Mouse (Mus musculus): ENCODE measurements around the gene Ddx56. TPM values are rescaled to one million over a fixed set of nuclear protein-coding genes. Genes with fewer than 3 reads are reported as not detected.

Gene Ddx56
- total and polyA plus RNA-seq, 3 experiments, result 163 to 274 (median 200) TPM

DNA sequence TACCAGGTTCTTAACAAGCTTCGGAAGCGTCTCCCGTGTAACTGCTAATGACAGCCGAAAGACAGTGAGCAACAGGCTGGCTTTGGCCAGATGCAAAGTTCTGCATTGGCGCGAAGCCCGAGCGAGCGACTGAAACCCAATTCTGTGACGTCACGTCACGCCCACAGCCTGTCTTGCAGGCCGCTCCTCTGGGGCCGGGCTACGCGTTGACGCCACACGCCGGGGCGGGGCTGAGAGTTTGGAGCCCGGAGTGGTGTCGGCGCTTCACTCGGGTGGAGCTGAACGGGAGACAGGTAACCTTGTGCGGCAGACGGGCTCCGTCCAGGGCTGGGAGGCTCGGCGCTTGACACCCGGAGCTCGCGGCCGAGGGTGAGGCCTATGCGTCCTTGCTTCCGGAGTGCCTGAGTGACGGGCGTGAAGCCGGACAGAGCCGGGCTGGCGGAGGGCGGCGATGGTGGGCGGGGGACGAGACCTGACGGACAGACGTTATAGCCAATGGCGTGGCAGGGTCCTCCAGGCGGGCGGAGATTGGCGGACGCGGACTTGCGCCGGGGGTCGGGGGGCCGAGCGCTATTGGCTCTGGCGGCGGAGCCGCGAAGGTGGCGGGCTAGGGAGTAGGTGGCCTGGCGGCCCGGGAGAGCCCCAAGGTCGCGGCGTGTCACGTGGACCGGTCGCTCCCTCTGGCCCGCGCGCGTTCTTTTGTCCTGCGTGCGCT, 24.0 kb upstream of the Ddx56 start, which contains the start of gene Ogdh:
TSS of gene Ogdh (plus strand) at position 233 of the 715 bp plus-strand sequence.
- TF ChIP-seq GABPA (IDR thresholded peaks at IDR 0.05; ENCODE audit: insufficient replicate concordance, low read depth, low read length), result peak; percentile 57
- TF ChIP-seq EP300 (IDR thresholded peaks at IDR 0.05; ENCODE audit: low read length), result no peak
- no peak for TF ChIP-seq CTCF (conservative IDR thresholded peaks at IDR 0.05 in 1 of 2, IDR thresholded peaks at IDR 0.05 in 1 of 2; ENCODE audit: low read depth in 2 of 2, low read length in 2 of 2)
- TF ChIP-seq E2F4 (IDR thresholded peaks at IDR 0.05; ENCODE audit: insufficient replicate concordance, low read depth, low read length), result peak; percentile 95; the same call in 1 of the 2 replicates
- TF ChIP-seq MXI1 (IDR thresholded peaks at IDR 0.05; ENCODE audit: low read depth, low read length), result no peak; the same call in 1 of the 2 replicates
- no peak for TF ChIP-seq CHD1 (IDR thresholded peaks at IDR 0.05; ENCODE audit: low read depth, low read length)
- TF ChIP-seq MEF2A (IDR thresholded peaks at IDR 0.05; ENCODE audit: borderline replicate concordance, low read depth, low read length), result peak; percentile 54; the same call in 1 of the 2 replicates
- peak; percentile 48; the same call in 1 of the 2 replicates for TF ChIP-seq JUND (conservative IDR thresholded peaks at IDR 0.05; ENCODE audit: low read depth, low read length)
- TF ChIP-seq SIN3A (IDR thresholded peaks at IDR 0.05; ENCODE audit: low read length), result no peak; the same call in 1 of the 2 replicates
- TF ChIP-seq ZKSCAN1 (IDR thresholded peaks at IDR 0.05; ENCODE audit: borderline replicate concordance, low read depth, low read length), result no peak
- no peak for TF ChIP-seq RAD21 (IDR thresholded peaks at IDR 0.05; ENCODE audit: low read depth, low read length)
- no peak for TF ChIP-seq SMC3 (IDR thresholded peaks at IDR 0.05; ENCODE audit: low read depth, low read length)
- no peak; the same call in 1 of the 2 replicates for TF ChIP-seq RCOR1 (conservative IDR thresholded peaks at IDR 0.05; ENCODE audit: low read depth, low read length)
- peak; percentile 82 for TF ChIP-seq NELFE (IDR thresholded peaks at IDR 0.05; ENCODE audit: low read depth, low read length)
- peak; percentile 51; the same call in 1 of the 2 replicates for TF ChIP-seq ELF1 (IDR thresholded peaks at IDR 0.05; ENCODE audit: low read depth, low read length)
- no peak; the same call in 1 of the 2 replicates for TF ChIP-seq HCFC1 (IDR thresholded peaks at IDR 0.05; ENCODE audit: low read depth, low read length)
- peak; percentile 65; the same call in 1 of the 2 replicates for TF ChIP-seq MYC (IDR thresholded peaks at IDR 0.05; ENCODE audit: low read depth, low read length)
- no peak for TF ChIP-seq USF2 (conservative IDR thresholded peaks at IDR 0.05; ENCODE audit: low read depth, low read length)
- peak; percentile 70 for TF ChIP-seq USF1 (IDR thresholded peaks at IDR 0.05; ENCODE audit: low read depth, low read length)
- no peak for TF ChIP-seq ZNF384 (IDR thresholded peaks at IDR 0.05; ENCODE audit: low read depth, low read length)
- no peak for TF ChIP-seq JUN (IDR thresholded peaks at IDR 0.05; ENCODE audit: insufficient read depth, low read depth, low read length)
- no peak for TF ChIP-seq UBTF (IDR thresholded peaks at IDR 0.05; ENCODE audit: low read depth, low read length)
- 0 out of 2 replicates have a peak, but pooled peaks have one; percentile 7 for TF ChIP-seq POLR2AphosphoS2 (IDR thresholded peaks at IDR 0.05; ENCODE audit: low read depth, low read length)
- TF ChIP-seq MAZ (IDR thresholded peaks at IDR 0.05; ENCODE audit: low read depth, low read length), result peak; percentile 40; the same call in 1 of the 2 replicates
- TF ChIP-seq BHLHE40 (IDR thresholded peaks at IDR 0.05; ENCODE audit: low read depth, low read length), result peak; percentile 50; the same call in 1 of the 2 replicates
- TF ChIP-seq MAX (IDR thresholded peaks at IDR 0.05; ENCODE audit: low read length), result peak; percentile 84
- no peak for TF ChIP-seq MAFK (IDR thresholded peaks at IDR 0.05; ENCODE audit: insufficient replicate concordance, low read length)
- peak; percentile 97 for TF ChIP-seq POLR2A (IDR thresholded peaks at IDR 0.05; ENCODE audit: low read depth, low read length)
- TF ChIP-seq ZMIZ1 (IDR thresholded peaks at IDR 0.05; ENCODE audit: low read depth, low read length), result peak; percentile 77
- TF ChIP-seq ETS1 (conservative IDR thresholded peaks at IDR 0.05; ENCODE audit: low read depth, low read length), result peak; percentile 54
- no peak for TF ChIP-seq CHD2 (IDR thresholded peaks at IDR 0.05; ENCODE audit: low read length)
- TF ChIP-seq TCF12 (IDR thresholded peaks at IDR 0.05; ENCODE audit: low read depth, low read length), result peak; percentile 74
- TF ChIP-seq IRF4 (IDR thresholded peaks at IDR 0.05; ENCODE audit: low read depth, low read length), result no peak; the same call in 1 of the 2 replicates
- no peak for TF ChIP-seq ZC3H11A (IDR thresholded peaks at IDR 0.05; ENCODE audit: low read depth, low read length)
- 0 out of 2 replicates have a peak, but pooled peaks have one; percentile 28 for TF ChIP-seq KAT2A (IDR thresholded peaks at IDR 0.05; ENCODE audit: insufficient replicate concordance, low read length)
- TF ChIP-seq NRF1 (IDR thresholded peaks at IDR 0.05; ENCODE audit: low read depth, low read length), result peak; percentile 33; the same call in 1 of the 2 replicates
- TF ChIP-seq TBP (conservative IDR thresholded peaks at IDR 0.05; ENCODE audit: low read depth, low read length), result peak; percentile 79; the same call in 1 of the 2 replicates
- TF ChIP-seq PAX5 (IDR thresholded peaks at IDR 0.05; ENCODE audit: low read length), result no peak
- in situ Hi-C loops (cut with MboI; ENCODE audit: low pct_ligation_motif_present, low pct_unique_long_range_greater_than_20kb, low sequenced_read_pairs) (no loop called here), dilution Hi-C loops (cut with MboI; ENCODE audit: extremely low pct_ligation_motif_present, extremely low pct_unique_long_range_greater_than_20kb, low sequenced_read_pairs) (no loop called here)
- peaks cover 6 to 34% of the 10 kb centered on the region in 2 experiments; a peak in 3 of 4 replicates for H3K4me1 ChIP-seq (ENCODE audit: control insufficient read depth in 1 of 2, insufficient read depth in 2 of 2)
- peaks cover 38% of the 10 kb centered on the region for H3K79me2 ChIP-seq (replicated peaks; ENCODE audit: control insufficient read depth, extremely low read depth, insufficient read depth, poor library complexity, severe bottlenecking)
- peak within 1 kb of the TSS; percentile 92 for H3K9ac ChIP-seq (ENCODE audit: insufficient read depth, low read depth)
- peaks cover 2% of the 10 kb centered on the region for H3K27me3 ChIP-seq (replicated peaks)
- peak within 1 kb of the TSS; percentile 84 for H3K4me2 ChIP-seq (ENCODE audit: insufficient read depth, low read depth, poor library complexity, severe bottlenecking)
- H3K36me3 ChIP-seq (replicated peaks in 1 of 2; ENCODE audit: control insufficient read depth in 1 of 2, insufficient read depth in 1 of 2, low read length in 1 of 2), result peaks cover 2 to 13% of the 10 kb centered on the region in 2 experiments
- peak within 1 kb of the TSS; percentile 90 for H3K27ac ChIP-seq (ENCODE audit: insufficient read depth, low read depth)
- H3K9me3 ChIP-seq (replicated peaks; ENCODE audit: low read length), result no peaks in the 10 kb centered on the region
- peak within 1 kb of the TSS; percentile 72 to 98 (median 83) for H3K4me3 ChIP-seq (replicated peaks in 1 of 3; ENCODE audit: low read depth in 2 of 3, low read length in 2 of 3, poor library complexity in 1 of 3)
- DNase-seq (ENCODE audit: extremely low read depth), result peak; percentile 100

All from CH12.LX (cell line).